Mouse (Mus musculus): ENCODE results near the gene Amn1. TPM values are rescaled to one million over a fixed set of nuclear protein-coding genes. Genes with fewer than 3 reads are reported as not detected.

The Amn1 gene
- 7.1 and 9.1 TPM in 2 replicates for polyA plus RNA-seq (2015; fragmentation: Nextera tagmentation; extraction: Ambion mirVana)

DNA sequence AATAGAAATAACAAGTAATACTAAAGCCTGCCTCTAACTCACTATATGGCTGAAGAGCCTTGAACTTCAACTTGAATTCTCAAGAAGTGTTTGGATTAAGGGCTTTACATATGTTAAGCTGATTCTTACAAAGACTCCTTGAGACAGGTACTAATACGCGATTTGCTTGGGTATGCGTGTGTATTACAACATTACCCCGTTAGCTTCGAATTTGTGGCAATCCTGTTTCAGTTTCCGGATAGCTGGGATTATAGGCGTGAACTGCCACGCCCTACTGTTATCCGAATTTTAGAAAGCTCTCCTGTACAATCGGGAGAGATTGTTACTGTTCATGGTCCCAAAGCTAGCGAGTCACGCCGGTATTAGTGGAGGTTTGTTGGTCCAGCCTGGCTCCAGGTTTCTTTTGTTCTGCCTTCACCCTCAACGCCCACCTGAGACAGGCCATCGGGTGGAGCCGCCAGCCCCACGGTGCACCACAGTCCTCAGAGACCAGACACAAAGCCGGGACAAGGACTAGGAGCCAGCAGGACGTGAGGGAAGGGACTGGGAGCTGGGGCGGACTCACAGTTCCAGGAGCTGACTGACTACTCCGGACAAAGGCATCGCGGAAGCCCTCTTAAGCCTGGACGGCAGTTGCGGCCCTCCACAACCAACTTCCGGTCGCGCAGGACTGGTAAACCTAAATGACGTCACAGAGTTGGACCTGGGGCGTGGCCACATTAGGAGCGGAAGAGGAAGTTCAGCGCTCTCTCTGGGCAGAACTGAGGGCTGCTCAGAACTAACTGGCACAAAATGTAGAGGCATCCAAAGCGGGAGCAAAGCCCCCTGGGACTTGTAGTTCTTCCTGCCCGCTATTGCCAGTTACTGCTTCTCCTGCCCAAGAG, at the start of gene Amn1:
Gene Amn1, minus strand, starts transcription at position 672 of the 884 bp plus-strand sequence.
- peak; percentile 92 for ATAC-seq
- Histone ChIP-seq H3K9me3 (ENCODE audit: low read length) (no peaks in the 10 kb centered on the region), H3K9ac (replicated peaks) (peak within 1 kb of the TSS; percentile 89), H3K4me3 (ENCODE audit: low read depth, low read length) (peak within 1 kb of the TSS; percentile 75), H3K4me2 (ENCODE audit: low read depth, low read length) (peak within 1 kb of the TSS; percentile 85), H3K36me3 (replicated peaks; ENCODE audit: insufficient read depth, low read length) (peaks cover 3% of the 10 kb centered on the region; the same call in 1 of the 2 replicates), H3K27me3 (ENCODE audit: insufficient read depth, low read length) (no peaks in the 10 kb centered on the region), H3K27ac (ENCODE audit: low read depth) (peak within 1 kb of the TSS; percentile 94), H3K4me1 (ENCODE audit: insufficient read depth) (peaks cover 9% of the 10 kb centered on the region)
- TF ChIP-seq CTCF (IDR thresholded peaks at IDR 0.05; ENCODE audit: low read depth) (0 out of 2 replicates have a peak, but pooled peaks have one; percentile 23), EP300 (IDR thresholded peaks at IDR 0.05; ENCODE audit: low read depth) (no peak; the same call in 1 of the 2 replicates)
- DNase-seq = peak; percentile 96
- WGBS (ENCODE audit: insufficient replicate concordance) = under 1% methylated on average over 34 of the region's 34 CpGs

DNA sequence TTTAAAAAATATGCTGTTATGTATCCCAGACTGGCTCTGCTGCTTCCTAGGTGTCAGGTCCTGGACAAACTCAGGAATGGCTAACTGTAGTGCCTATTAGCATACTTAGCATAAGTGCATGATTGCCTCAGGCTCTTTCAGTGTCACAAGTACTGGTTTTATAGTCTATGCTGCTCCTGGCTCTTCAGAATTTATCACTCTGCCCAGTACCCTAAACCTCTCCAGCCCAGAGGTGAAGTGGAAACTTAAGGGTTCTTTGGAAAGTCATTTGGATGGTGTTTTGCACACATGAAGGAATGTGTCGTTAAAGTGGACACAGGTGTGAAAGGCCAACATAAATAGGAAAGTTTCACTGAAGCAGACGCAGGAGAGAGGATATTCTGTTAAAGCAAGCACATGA, 48.3 kb upstream of the Amn1 start:
- Histone ChIP-seq H3K9ac (replicated peaks) (no peak overlapping the region), H3K4me1 (ENCODE audit: insufficient read depth) (peaks cover 3% of the 10 kb centered on the region; the same call in 1 of the 2 replicates), H3K27me3 (ENCODE audit: insufficient read depth, low read length) (no peaks in the 10 kb centered on the region), H3K4me3 (ENCODE audit: low read depth, low read length) (no peak overlapping the region), H3K27ac (ENCODE audit: low read depth) (no peak overlapping the region), H3K9me3 (ENCODE audit: low read length) (no peaks in the 10 kb centered on the region), H3K36me3 (replicated peaks; ENCODE audit: insufficient read depth, low read length) (no peaks in the 10 kb centered on the region), H3K4me2 (ENCODE audit: low read depth, low read length) (no peak overlapping the region)
- WGBS (ENCODE audit: insufficient replicate concordance) = 84% methylated on average over 2 of the region's 2 CpGs
- DNase-seq (no peak), ATAC-seq (no peak)
- TF ChIP-seq CTCF (IDR thresholded peaks at IDR 0.05; ENCODE audit: low read depth) (no peak), EP300 (IDR thresholded peaks at IDR 0.05; ENCODE audit: low read depth) (no peak)

DNA sequence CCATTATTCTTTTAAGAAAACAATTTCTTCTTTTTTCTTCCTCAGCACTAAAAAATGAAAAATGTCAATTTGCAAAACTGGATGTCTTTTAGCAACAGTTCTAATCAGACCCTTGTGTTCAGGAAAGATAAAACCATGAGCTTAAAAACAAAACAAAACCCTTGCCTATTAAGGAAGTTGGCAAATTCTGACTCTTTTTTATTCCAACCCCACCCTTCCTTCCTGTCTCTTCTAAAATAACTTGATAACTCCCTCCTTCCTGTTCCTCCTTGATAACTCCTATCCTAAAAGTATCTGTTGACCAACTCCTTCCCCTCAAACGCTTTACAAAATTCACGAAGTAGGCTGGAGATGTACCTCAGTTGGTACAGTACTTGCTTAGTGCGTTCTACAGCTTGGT, 45.4 kb upstream of the Amn1 start:
- H3K9me3 ChIP-seq (ENCODE audit: low read length) = no peaks in the 10 kb centered on the region
- TF ChIP-seq CTCF (IDR thresholded peaks at IDR 0.05; ENCODE audit: low read depth) (no peak), EP300 (IDR thresholded peaks at IDR 0.05; ENCODE audit: low read depth) (peak; percentile 84)
- DNase-seq (no peak), ATAC-seq (peak; percentile 65)
- WGBS (ENCODE audit: insufficient replicate concordance) = 29% methylated on average over 3 of the region's 3 CpGs
- no peak overlapping the region for H3K4me3 ChIP-seq (ENCODE audit: low read depth, low read length)
- H3K36me3 ChIP-seq (replicated peaks; ENCODE audit: insufficient read depth, low read length) = no peaks in the 10 kb centered on the region
- H3K27ac ChIP-seq (ENCODE audit: low read depth) = no peak overlapping the region
- no peak overlapping the region for H3K9ac ChIP-seq (replicated peaks)
- no peak overlapping the region for H3K4me2 ChIP-seq (ENCODE audit: low read depth, low read length)
- peaks cover 3% of the 10 kb centered on the region; the same call in 1 of the 2 replicates for H3K4me1 ChIP-seq (ENCODE audit: insufficient read depth)
- no peaks in the 10 kb centered on the region for H3K27me3 ChIP-seq (ENCODE audit: insufficient read depth, low read length)

DNA sequence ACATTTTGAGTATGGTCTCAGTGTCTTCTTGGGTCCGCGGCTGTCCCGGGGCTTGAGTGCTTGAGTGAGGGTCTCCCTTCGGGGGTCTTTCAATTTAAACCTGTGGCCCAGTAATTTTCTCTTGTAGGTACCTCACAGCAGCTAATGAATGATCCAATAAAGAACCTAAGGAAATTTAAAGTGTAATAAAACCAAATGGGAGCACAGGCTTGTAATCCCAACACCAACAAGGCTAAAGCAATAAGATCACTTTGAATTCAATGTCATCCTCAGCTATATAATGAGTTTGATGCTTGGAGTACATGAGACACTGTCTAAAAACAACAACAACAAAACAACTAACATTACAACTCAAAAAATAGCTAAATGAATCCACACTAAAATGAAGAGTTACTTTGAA, 36.2 kb upstream of the Amn1 start:
- H3K36me3 ChIP-seq (replicated peaks; ENCODE audit: insufficient read depth, low read length) = no peaks in the 10 kb centered on the region
- no peak overlapping the region for H3K4me2 ChIP-seq (ENCODE audit: low read depth, low read length)
- no peak overlapping the region for H3K27ac ChIP-seq (ENCODE audit: low read depth)
- no peak overlapping the region for H3K4me3 ChIP-seq (ENCODE audit: low read depth, low read length)
- ATAC-seq (no peak), DNase-seq (no peak)
- H3K27me3 ChIP-seq (ENCODE audit: insufficient read depth, low read length) = no peaks in the 10 kb centered on the region
- TF ChIP-seq EP300 (IDR thresholded peaks at IDR 0.05; ENCODE audit: low read depth) = no peak
- TF ChIP-seq CTCF (IDR thresholded peaks at IDR 0.05; ENCODE audit: low read depth) = no peak
- H3K4me1 ChIP-seq (ENCODE audit: insufficient read depth) = no peaks in the 10 kb centered on the region
- H3K9ac ChIP-seq (replicated peaks) = no peak overlapping the region
- 88% methylated on average over 4 of the region's 4 CpGs for WGBS (ENCODE audit: insufficient replicate concordance)
- H3K9me3 ChIP-seq (ENCODE audit: low read length) = no peaks in the 10 kb centered on the region

DNA sequence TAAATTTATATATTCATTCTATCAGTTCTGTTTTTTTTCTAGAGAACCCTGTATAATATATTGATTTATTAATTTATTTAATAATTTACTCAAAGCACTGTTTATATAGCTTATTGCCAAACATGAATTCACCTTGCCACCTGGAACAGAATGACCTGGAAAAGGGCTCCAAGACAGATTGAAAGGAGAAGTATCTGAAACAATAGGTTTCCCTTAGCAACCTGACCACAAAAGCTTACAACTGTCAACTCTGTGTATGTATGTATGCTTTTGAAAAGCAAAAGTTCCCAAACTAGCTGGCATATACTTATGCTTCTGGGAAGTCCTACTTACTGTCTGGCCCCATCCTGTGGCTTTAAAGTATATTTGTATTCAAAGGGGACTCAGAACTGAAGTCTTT, 32.8 kb upstream of the Amn1 start:
- no peak for DNase-seq
- H3K36me3 ChIP-seq (replicated peaks; ENCODE audit: insufficient read depth, low read length) = no peaks in the 10 kb centered on the region

DNA sequence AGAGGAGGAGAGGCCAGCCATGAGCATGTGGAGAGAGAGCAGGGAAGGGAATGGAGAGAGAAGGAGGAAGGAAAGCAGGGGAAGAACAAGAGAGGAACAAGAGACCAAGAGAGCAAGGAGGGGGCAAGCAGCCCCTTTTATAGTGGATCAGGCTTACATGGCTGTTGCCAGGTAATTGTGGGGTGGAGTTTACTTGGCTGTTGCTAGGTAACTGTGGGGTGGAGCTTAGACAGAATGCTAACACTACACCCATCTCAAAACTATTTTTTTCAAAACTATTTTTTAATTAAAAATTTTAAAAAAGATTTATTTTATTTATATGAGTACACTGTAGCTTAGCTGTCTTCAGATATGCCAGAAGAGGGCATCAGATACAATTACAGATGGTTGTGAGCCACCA, 10.1 kb upstream of the Amn1 start:
- H3K4me1 ChIP-seq (ENCODE audit: insufficient read depth) = peaks cover 2% of the 10 kb centered on the region; the same call in 1 of the 2 replicates
- H3K4me3 ChIP-seq (ENCODE audit: low read depth, low read length) = no peak overlapping the region
- H3K9me3 ChIP-seq (ENCODE audit: low read length) = no peaks in the 10 kb centered on the region
- H3K9ac ChIP-seq (replicated peaks) = no peak overlapping the region
- no peak overlapping the region for H3K27ac ChIP-seq (ENCODE audit: low read depth)
- H3K36me3 ChIP-seq (replicated peaks; ENCODE audit: insufficient read depth, low read length) = no peaks in the 10 kb centered on the region
- H3K27me3 ChIP-seq (ENCODE audit: insufficient read depth, low read length) = no peaks in the 10 kb centered on the region
- TF ChIP-seq CTCF (IDR thresholded peaks at IDR 0.05; ENCODE audit: low read depth) = no peak
- TF ChIP-seq EP300 (IDR thresholded peaks at IDR 0.05; ENCODE audit: low read depth) = no peak
- no peak overlapping the region for H3K4me2 ChIP-seq (ENCODE audit: low read depth, low read length)
- DNase-seq (no peak), ATAC-seq (no peak)

More for the DNA sequence above, 32.8 kb upstream of the Amn1 start:
- ATAC-seq = no peak
- Histone ChIP-seq H3K9ac (replicated peaks) (no peak overlapping the region), H3K4me1 (ENCODE audit: insufficient read depth) (no peaks in the 10 kb centered on the region), H3K4me3 (ENCODE audit: low read depth, low read length) (no peak overlapping the region), H3K4me2 (ENCODE audit: low read depth, low read length) (no peak overlapping the region), H3K27me3 (ENCODE audit: insufficient read depth, low read length) (no peaks in the 10 kb centered on the region), H3K27ac (ENCODE audit: low read depth) (no peak overlapping the region), H3K9me3 (ENCODE audit: low read length) (no peaks in the 10 kb centered on the region)
- TF ChIP-seq EP300 (IDR thresholded peaks at IDR 0.05; ENCODE audit: low read depth) = no peak
- no peak for TF ChIP-seq CTCF (IDR thresholded peaks at IDR 0.05; ENCODE audit: low read depth)
